Mouse (Mus musculus): ENCODE data around the gene Luc7l2. TPM values are rescaled to one million over a fixed set of nuclear protein-coding genes. Genes with fewer than 3 reads are reported as not detected.
"Not testable (repeated sequence)": the region's sequence is repeated elsewhere in the genome, so short reads cannot be mapped to it uniquely, and the experiment has no call there.

Gene Luc7l2
- total RNA-seq (2021) (100 to 1,000 TPM; 121 to 164 TPM), polyA plus RNA-seq (2012; rRNA removed) (34.1 and 34.9 TPM in 2 replicates)
- long read RNA-seq, full-length matches to known transcripts = 5 of 14 reads
- long read RNA-seq, partial matches to known transcripts = 5 of 14 reads
- long read RNA-seq, other reads (novel, unspliced or antisense) = 4 of 14 reads

GRCm38 (mm10) chr6:38551062-38551988, at the start of gene Luc7l2:
Luc7l2 (plus strand) TSS chr6:38551334.
- peak; percentile 97 for DNase-seq

GRCm38 (mm10) chr6:38512096-38512495, 39.0 kb upstream of the Luc7l2 start:
- DNase-seq = no peak

GRCm38 (mm10) chr6:38512830-38513229, 38.3 kb upstream of the Luc7l2 start:
- DNase-seq = no peak

GRCm38 (mm10) chr6:38515201-38515600, 35.9 kb upstream of the Luc7l2 start:
- no peak for DNase-seq

- peak; percentile 34 for DNase-seq
Observed at GRCm38 (mm10) chr6:38523851-38524250, 27.3 kb upstream of the Luc7l2 start.

- DNase-seq = peak; percentile 34
Observed at GRCm38 (mm10) chr6:38531211-38531820, 19.8 kb upstream of the Luc7l2 start.

GRCm38 (mm10) chr6:38532500-38533420, 18.4 kb upstream of the Luc7l2 start:
- peak; percentile 68 for DNase-seq

GRCm38 (mm10) chr6:38533428-38534405, 17.4 kb upstream of the Luc7l2 start, which contains the start of gene Fmc1:
Fmc1 (plus strand) TSS chr6:38533502.
- DNase-seq = peak; percentile 98

- peak; percentile 99 for DNase-seq
Observed at GRCm38 (mm10) chr6:38534640-38535365, 16.3 kb upstream of the Luc7l2 start.

GRCm38 (mm10) chr6:38535366-38535690, 15.8 kb upstream of the Luc7l2 start:
- no peak for DNase-seq

GRCm38 (mm10) chr6:38535788-38536187, 15.3 kb upstream of the Luc7l2 start:
- no peak for DNase-seq

GRCm38 (mm10) chr6:38544141-38544540, 7.0 kb upstream of the Luc7l2 start:
- not testable (repeated sequence) for DNase-seq

- DNase-seq = not testable (repeated sequence)
Observed at GRCm38 (mm10) chr6:38547005-38547404, 4.1 kb upstream of the Luc7l2 start.

GRCm38 (mm10) chr6:38547707-38548106, 3.4 kb upstream of the Luc7l2 start:
- peak; percentile 22 for DNase-seq

- DNase-seq = not testable (repeated sequence)
Observed at GRCm38 (mm10) chr6:38548595-38548994, 2.5 kb upstream of the Luc7l2 start.

- peak; percentile 14 for DNase-seq
Observed at GRCm38 (mm10) chr6:38549840-38550239, 1.3 kb upstream of the Luc7l2 start.

GRCm38 (mm10) chr6:38550250-38551061, 678 bp upstream of the Luc7l2 start:
- peak; percentile 90 for DNase-seq

- DNase-seq = peak; percentile 99
Observed at GRCm38 (mm10) chr6:38551989-38552635, 978 bp downstream of the Luc7l2 start.
